Comparison of ENCODE assay signal across 9 mouse cellular contexts in the genomic region with DNA sequence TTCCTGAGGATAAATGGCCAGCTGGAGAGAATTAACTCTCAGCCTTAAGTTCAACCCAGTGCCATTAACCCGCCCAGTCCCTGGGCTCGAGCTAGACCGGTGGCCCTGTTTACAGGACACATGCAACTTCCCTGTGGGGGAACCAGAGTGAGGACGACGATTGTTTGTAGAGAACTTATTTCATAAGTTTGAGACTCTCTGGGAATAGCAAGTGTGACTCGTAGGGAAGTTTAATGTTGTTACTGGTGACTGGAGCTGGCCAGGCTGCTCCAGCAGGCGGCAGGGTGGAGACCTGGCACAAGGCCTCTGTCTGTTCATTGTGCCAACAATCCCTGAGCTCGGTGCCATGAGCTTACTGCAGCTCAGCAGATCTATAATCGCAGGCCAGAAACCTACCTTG.
DNase-seq lines count a peak whose midpoint lies in the region; ATAC-seq and TF ChIP-seq lines count a peak whose summit lies in the region.
"Had no signal": no experiment of that assay in that cellular context is flagged by ENCODE, and none has a peak within 500 bp of the region (broad histone marks: within the 10 kb centered on the region; RNA-seq: fewer than 3 reads in every experiment).

No protein-coding gene starts in this region.

- ATAC-seq in hindbrain, postnatal 0 days, result 0 out of 2 replicates have a peak, but pooled peaks have one; percentile 62

- no peaks in the 10 kb centered on the region for H3K9me3 ChIP-seq in hindbrain, postnatal 0 days (ENCODE audit: low read length)
- H3K9me3 ChIP-seq: midbrain, embryonic 12.5 days had no signal

- no peaks in the 10 kb centered on the region for H3K36me3 ChIP-seq in hindbrain, postnatal 0 days (ENCODE audit: insufficient read depth, low read length)
- H3K36me3 ChIP-seq: midbrain, embryonic 12.5 days had no signal

- TF ChIP-seq CTCF in hindbrain, postnatal 0 days (IDR thresholded peaks at IDR 0.05; ENCODE audit: low read depth), result peak; percentile 68

- H3K4me1 ChIP-seq in hindbrain, postnatal 0 days (ENCODE audit: insufficient read depth, low read length), result no peaks in the 10 kb centered on the region; the same call in 1 of the 2 replicates
- H3K4me1 ChIP-seq: midbrain, embryonic 12.5 days had no signal

- H3K4me3 ChIP-seq in hindbrain, postnatal 0 days (ENCODE audit: low read length), result no peak overlapping the region
- H3K4me3 ChIP-seq: midbrain, embryonic 12.5 days had no signal

- WGBS in hindbrain, postnatal 0 days, result 41% methylated on average over 9 of the region's 9 CpGs

- peak; percentile 22 to 48 for DNase-seq in left cerebral cortex, postnatal 10 days (ENCODE audit: extremely low spot score in 1 of 2, low spot score in 2 of 2)
- no peak for DNase-seq in left cerebral cortex, adult 9 months (ENCODE audit: low spot score in 2 of 2)
- peak; percentile 65 for DNase-seq in brain, adult 2 months (ENCODE audit: low read depth, low spot score)
- peak; percentile 64 for DNase-seq in fibroblast of lung, adult 2 months (ENCODE audit: low read depth)
- DNase-seq in hindbrain, postnatal 0 days (ENCODE audit: low spot score), result peak; percentile 77
- DNase-seq in lung, postnatal 4 days, result peak; percentile 49 to 63
- DNase-seq in thymus, postnatal 0 days (ENCODE audit: low spot score), result no peak
- no peak for DNase-seq in testis, postnatal 10 days (ENCODE audit: low spot score)

- no peak overlapping the region for H3K9ac ChIP-seq in hindbrain, postnatal 0 days (replicated peaks; ENCODE audit: low read length)
- H3K9ac ChIP-seq: midbrain, embryonic 12.5 days had no signal

- H3K4me2 ChIP-seq in hindbrain, postnatal 0 days (ENCODE audit: low read depth, low read length), result no peak overlapping the region
- H3K4me2 ChIP-seq: midbrain, embryonic 12.5 days had no signal

- intact Hi-C loops in left cerebral cortex, postnatal 10 days (cut with DNase I), result loop anchor here (5.0 kb wide), 1 partner anchor 132 kb away; no protein-coding TSS in a partner anchor

- H3K27ac ChIP-seq in hindbrain, postnatal 0 days, result no peak overlapping the region
- H3K27ac ChIP-seq: midbrain, embryonic 12.5 days had no signal

- no peaks in the 10 kb centered on the region for H3K27me3 ChIP-seq in hindbrain, postnatal 0 days (ENCODE audit: insufficient read depth, low read length)
- H3K27me3 ChIP-seq: midbrain, embryonic 12.5 days had no signal

Comparison
In these comparisons a context has a peak if more than half of its experiments do, and no peak if none do; other contexts are left out.
1. DNase-seq: peak in left cerebral cortex, postnatal 10 days (2 of 2), brain, adult 2 months (single experiment), fibroblast of lung, adult 2 months (single experiment), hindbrain, postnatal 0 days (single experiment) and lung, postnatal 4 days (2 of 2); none in left cerebral cortex, adult 9 months (0 of 2), thymus, postnatal 0 days (single experiment) and testis, postnatal 10 days (single experiment).